Mouse (Mus musculus) E14TG2a.4 (cell line): ENCODE measurements at regions not wholly inside any gene's neighbourhood (a gene's known extent, or its start where the extent isn't known, plus 50 kb on each side); places are given as distances from the start of the nearest gene placed in this dataset.

ENCODE experiments used
- CTCF ChIP-seq: conservative IDR thresholded peaks from 2 replicates; pipeline ENCODE4 v1.5.1; 2014; ENCODE audit warnings: low read length
- NANOG ChIP-seq: IDR thresholded peaks from 2 replicates; pipeline ENCODE4 v1.6.1; 2014; ENCODE audit warnings: borderline replicate concordance, low read length, mixed read lengths
- POU5F1 ChIP-seq: IDR thresholded peaks from 2 replicates; pipeline ENCODE4 v1.6.1; 2014; ENCODE audit warnings: low read length, borderline replicate concordance

DNA sequence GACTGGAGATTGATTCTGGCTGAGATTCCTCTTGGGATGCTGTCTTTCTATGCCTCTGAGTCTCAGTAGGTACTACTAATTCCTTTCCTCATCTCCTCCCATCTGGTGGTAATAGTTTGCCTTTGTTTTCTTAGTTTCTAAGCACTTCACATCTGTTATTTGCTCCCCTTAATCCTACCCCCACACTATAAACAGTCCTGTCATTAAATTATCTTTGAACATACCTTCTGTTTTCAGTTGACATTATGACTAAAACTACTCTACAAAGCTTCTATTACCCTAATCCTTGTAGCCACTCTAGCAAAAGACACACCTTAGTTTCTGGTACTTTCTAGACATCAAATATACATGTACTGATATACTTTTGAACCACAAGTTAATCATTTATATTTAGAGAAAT lies 413.4 kb upstream of the Cblb start:
- TF ChIP-seq CTCF, result no peak
- no peak for TF ChIP-seq POU5F1
- no peak for TF ChIP-seq NANOG
